Mouse (Mus musculus) liver, embryonic 14.5 days (tissue): Measurements from ENCODE around the gene Clcn5.

ENCODE experiments used
- CTCF ChIP-seq: IDR thresholded peaks from 2 replicates; pipeline ENCODE4 v1.5.1; 2016; ENCODE audit warnings: antibody characterized with exemption, low read depth, control low read depth
- EP300 ChIP-seq: IDR thresholded peaks from 2 replicates; pipeline ENCODE4 v1.6.1; 2016; ENCODE audit warnings: antibody characterized with exemption, low read depth

- TF ChIP-seq EP300: no peak
- no peak for TF ChIP-seq CTCF
Observed at GRCm38 (mm10) chrX:7287051-7287734, 32.0 kb downstream of the Clcn5 start.
